9 mouse cellular contexts compared by ENCODE assay signal in genomic region chr9:43491024-43491751, GRCm38 (mm10).
DNase-seq lines count a peak whose midpoint lies in the region; ATAC-seq and TF ChIP-seq lines count a peak whose summit lies in the region.
"Had no signal": no experiment of that assay in that cellular context is flagged by ENCODE, and none has a peak within 500 bp of the region (broad histone marks: within the 10 kb centered on the region; RNA-seq: fewer than 3 reads in every experiment).

No protein-coding gene starts in this region.

- DNase-seq in heart, adult 9 months (ENCODE audit: low spot score in 2 of 2) = peak; percentile 12 to 26
- DNase-seq in thymus, adult 2 months = peak; percentile 4
- no peak for DNase-seq in thymus, postnatal 36 days
- peak; percentile 17 for DNase-seq in forelimb bud, embryonic 11.5 days (ENCODE audit: low read depth, low spot score)
- DNase-seq in skeletal muscle tissue, adult 2 months (ENCODE audit: low read depth, low spot score) = peak; percentile 18
- DNase-seq in MN1 (ENCODE audit: low spot score) = no peak
- DNase-seq in layer of hippocampus, adult 8-10 months (ENCODE audit: low spot score in 2 of 2) = no peak
- DNase-seq: liver, embryonic 13.5 days had no signal

- H3K36me3 ChIP-seq in heart, embryonic 11.5 days (ENCODE audit: control insufficient read depth, insufficient read depth, low read length) = no peaks in the 10 kb centered on the region
- H3K36me3 ChIP-seq in thymus, adult 2 months (ENCODE audit: control insufficient read depth, insufficient read depth, low read length) = no peaks in the 10 kb centered on the region
- H3K36me3 ChIP-seq: liver, embryonic 13.5 days had no signal

- no peak for TF ChIP-seq POLR2A in thymus, adult 2 months (IDR thresholded peaks at IDR 0.05; ENCODE audit: control insufficient read depth, extremely low read depth, insufficient read depth, low read length, poor library complexity)

- H3K9ac ChIP-seq in heart, embryonic 11.5 days (ENCODE audit: low read depth, low read length) = no peak overlapping the region
- H3K9ac ChIP-seq: liver, embryonic 13.5 days had no signal

- H3K27me3 ChIP-seq in heart, embryonic 11.5 days (ENCODE audit: control insufficient read depth, insufficient read depth, low read length) = no peaks in the 10 kb centered on the region
- no peaks in the 10 kb centered on the region for H3K27me3 ChIP-seq in thymus, adult 2 months (ENCODE audit: control insufficient read depth, insufficient read depth, low read length)
- H3K27me3 ChIP-seq: liver, embryonic 13.5 days had no signal

- peak; percentile 31; the same call in 1 of the 2 replicates for TF ChIP-seq CTCF in thymus, adult 2 months (IDR thresholded peaks at IDR 0.05; ENCODE audit: borderline replicate concordance, control insufficient read depth, extremely low read depth, insufficient read depth, low read length, poor library complexity)

- no peaks in the 10 kb centered on the region for H3K9me3 ChIP-seq in heart, embryonic 11.5 days (replicated peaks; ENCODE audit: control insufficient read depth, low read length)
- H3K9me3 ChIP-seq: liver, embryonic 13.5 days had no signal

- H3K27ac ChIP-seq in heart, embryonic 11.5 days (ENCODE audit: low read depth, low read length) = no peak overlapping the region
- H3K27ac ChIP-seq in thymus, adult 2 months (ENCODE audit: control insufficient read depth, insufficient read depth, low read length) = no peak overlapping the region
- H3K27ac ChIP-seq: liver, embryonic 13.5 days had no signal

- no peak overlapping the region for H3K4me2 ChIP-seq in heart, embryonic 11.5 days
- H3K4me2 ChIP-seq: liver, embryonic 13.5 days had no signal

- H3K4me3 ChIP-seq in heart, embryonic 11.5 days (ENCODE audit: low read depth, low read length) = no peak overlapping the region
- no peak overlapping the region for H3K4me3 ChIP-seq in thymus, adult 2 months (ENCODE audit: control insufficient read depth, insufficient read depth, low read length)
- H3K4me3 ChIP-seq: liver, embryonic 13.5 days had no signal

- WGBS in heart, embryonic 11.5 days (ENCODE audit: insufficient replicate concordance) = 46% methylated on average over 12 of the region's 12 CpGs
- WGBS in thymus, adult 2 months = 79% methylated on average over 12 of the region's 12 CpGs

- 0 out of 2 replicates have a peak, but pooled peaks cover 3% of the 10 kb centered on the region for H3K4me1 ChIP-seq in heart, embryonic 11.5 days (ENCODE audit: control insufficient read depth, insufficient read depth, low read length)
- H3K4me1 ChIP-seq in thymus, adult 2 months (replicated peaks; ENCODE audit: control insufficient read depth, insufficient read depth, low read length) = no peaks in the 10 kb centered on the region
- H3K4me1 ChIP-seq: liver, embryonic 13.5 days had no signal

- ATAC-seq in heart, embryonic 11.5 days (replicated peaks; ENCODE audit: insufficient number of reproducible peaks, low FRiP score, low TSS enrichment) = no peak

Comparison
In these comparisons a context has a peak if more than half of its experiments do, and no peak if none do; other contexts are left out.
1. DNase-seq: peak in heart, adult 9 months (2 of 2), thymus, adult 2 months (single experiment), forelimb bud, embryonic 11.5 days (single experiment) and skeletal muscle tissue, adult 2 months (single experiment); none in thymus, postnatal 36 days (0 of 2), MN1 (single experiment) and layer of hippocampus, adult 8-10 months (0 of 2).